Mouse (Mus musculus) hindlimb bud, embryonic 11.5 days (tissue): ENCODE measurements around the gene Traf7.

Experiments used
- DNase-seq: peaks from one replicate; pipeline ENCODE4 v3.0.0-alpha.2; 2012; ENCODE audit warnings: low read depth, low spot score; ENCODE audit errors: extremely low spot score

Gene Traf7

GRCm38 (mm10) chr17:24527723-24528559 is at the start of gene Traf7:
Gene Traf7, minus strand, starts transcription at chr17:24527938.
- peak; percentile 100 for DNase-seq

GRCm38 (mm10) chr17:24573811-24574210 is 46.1 kb upstream of the Traf7 start:
- DNase-seq = no peak

GRCm38 (mm10) chr17:24572651-24573245 is 45.0 kb upstream of the Traf7 start:
- no peak for DNase-seq

- DNase-seq = no peak
Observed at GRCm38 (mm10) chr17:24569837-24570236, 42.1 kb upstream of the Traf7 start.

GRCm38 (mm10) chr17:24567034-24567779 is 39.5 kb upstream of the Traf7 start:
- no peak for DNase-seq

- no peak for DNase-seq
Observed at GRCm38 (mm10) chr17:24565792-24566191, 38.1 kb upstream of the Traf7 start.

- no peak for DNase-seq
Observed at GRCm38 (mm10) chr17:24565092-24565491, 37.4 kb upstream of the Traf7 start.

GRCm38 (mm10) chr17:24564422-24564821 is 36.7 kb upstream of the Traf7 start:
- DNase-seq = no peak

GRCm38 (mm10) chr17:24563638-24564037 is 35.9 kb upstream of the Traf7 start:
- no peak for DNase-seq

GRCm38 (mm10) chr17:24561592-24561991 is 33.9 kb upstream of the Traf7 start:
- no peak for DNase-seq

GRCm38 (mm10) chr17:24560301-24561028 is 32.7 kb upstream of the Traf7 start:
- no peak for DNase-seq

- no peak for DNase-seq
Observed at GRCm38 (mm10) chr17:24559146-24559545, 31.4 kb upstream of the Traf7 start.

- DNase-seq = no peak
Observed at GRCm38 (mm10) chr17:24558600-24559099, 30.9 kb upstream of the Traf7 start.

GRCm38 (mm10) chr17:24557091-24557490 is 29.4 kb upstream of the Traf7 start:
- DNase-seq = no peak

- DNase-seq = no peak
Observed at GRCm38 (mm10) chr17:24551050-24551444, 23.3 kb upstream of the Traf7 start.

GRCm38 (mm10) chr17:24550416-24551049 is 22.8 kb upstream of the Traf7 start:
- no peak for DNase-seq

- peak; percentile 99 for DNase-seq
Observed at GRCm38 (mm10) chr17:24549618-24550415, 22.1 kb upstream of the Traf7 start, which contains the start of gene Pkd1. Gene Pkd1, plus strand, starts transcription at chr17:24549834.

GRCm38 (mm10) chr17:24548921-24549617 is 21.3 kb upstream of the Traf7 start:
- DNase-seq = no peak

- DNase-seq = no peak
Observed at GRCm38 (mm10) chr17:24548435-24548834, 20.7 kb upstream of the Traf7 start.
